Mouse (Mus musculus): ENCODE measurements around the gene Gm28043. TPM values are rescaled to one million over a fixed set of nuclear protein-coding genes. Genes with fewer than 3 reads are reported as not detected.

The Gm28043 gene
- polyA plus RNA-seq, 1 experiment from 2014 or later, result 2.3 TPM

DNA sequence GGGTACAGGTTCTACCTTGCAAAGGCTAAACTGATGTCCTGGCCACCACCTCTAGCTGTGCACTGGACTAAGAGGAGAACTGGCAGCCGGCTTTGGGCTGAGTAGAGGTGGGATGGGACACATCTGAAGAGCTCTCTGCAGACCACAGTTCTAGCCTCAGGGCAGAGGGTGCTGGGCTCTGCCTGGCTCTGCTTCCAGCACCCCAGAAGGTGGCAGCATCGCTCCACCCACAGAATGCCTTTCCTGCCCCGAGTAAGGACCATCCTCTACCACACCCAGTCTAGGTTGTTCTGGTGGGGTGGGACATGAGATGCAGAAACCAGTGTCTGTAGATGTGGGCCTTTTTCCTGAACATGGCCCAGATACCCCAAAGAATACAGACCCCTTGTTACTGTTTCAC is 90.1 kb downstream of the Gm28043 start:
- H3K9ac ChIP-seq (ENCODE audit: low read depth, low read length), result no peak overlapping the region
- ATAC-seq (replicated peaks; ENCODE audit: insufficient number of reproducible peaks, low FRiP score, low TSS enrichment), result no peak
- peaks cover 25% of the 10 kb centered on the region for H3K4me1 ChIP-seq (ENCODE audit: control insufficient read depth, insufficient read depth, low read length)
- H3K27me3 ChIP-seq (ENCODE audit: control insufficient read depth, insufficient read depth, low read length), result no peaks in the 10 kb centered on the region
- 30% methylated on average over 3 of the region's 3 CpGs for WGBS (ENCODE audit: insufficient replicate concordance)
- H3K4me3 ChIP-seq (ENCODE audit: low read depth, low read length), result no peak overlapping the region
- H3K27ac ChIP-seq (ENCODE audit: low read depth, low read length), result no peak overlapping the region
- peaks cover 28% of the 10 kb centered on the region for H3K36me3 ChIP-seq (ENCODE audit: control insufficient read depth, insufficient read depth, low read length)
- no peaks in the 10 kb centered on the region for H3K9me3 ChIP-seq (replicated peaks; ENCODE audit: control insufficient read depth, low read length)
- H3K4me2 ChIP-seq, result no peak overlapping the region

DNA sequence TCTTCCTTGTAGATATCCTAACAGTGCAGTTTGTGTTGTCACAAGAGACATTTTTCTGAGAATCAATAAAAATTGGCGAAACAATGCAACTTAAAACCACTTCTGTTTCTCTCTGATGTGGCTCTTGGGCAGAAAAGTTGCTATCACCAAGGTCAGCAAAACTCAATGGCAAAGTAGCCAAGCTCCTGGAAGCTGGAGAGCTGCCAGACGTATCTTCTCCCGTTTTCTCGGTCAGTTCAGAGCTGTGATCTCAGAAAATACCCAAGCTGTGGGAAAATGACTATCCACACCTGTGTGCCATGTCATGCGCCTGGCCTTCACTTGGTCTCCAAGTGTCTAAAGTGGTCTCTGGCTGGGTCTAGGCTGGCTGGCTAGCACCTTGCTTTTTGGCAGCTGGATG is 91.2 kb downstream of the Gm28043 start:
- Histone ChIP-seq H3K27me3 (ENCODE audit: control insufficient read depth, insufficient read depth, low read length) (no peaks in the 10 kb centered on the region), H3K9ac (ENCODE audit: low read depth, low read length) (no peak overlapping the region), H3K27ac (ENCODE audit: low read depth, low read length) (no peak overlapping the region), H3K4me3 (ENCODE audit: low read depth, low read length) (no peak overlapping the region), H3K4me2 (no peak overlapping the region), H3K4me1 (ENCODE audit: control insufficient read depth, insufficient read depth, low read length) (peaks cover 36% of the 10 kb centered on the region), H3K36me3 (ENCODE audit: control insufficient read depth, insufficient read depth, low read length) (peaks cover 21% of the 10 kb centered on the region), H3K9me3 (replicated peaks; ENCODE audit: control insufficient read depth, low read length) (no peaks in the 10 kb centered on the region)
- ATAC-seq (replicated peaks; ENCODE audit: insufficient number of reproducible peaks, low FRiP score, low TSS enrichment), result no peak
- WGBS (ENCODE audit: insufficient replicate concordance), result 81% methylated on average over 5 of the region's 5 CpGs

DNA sequence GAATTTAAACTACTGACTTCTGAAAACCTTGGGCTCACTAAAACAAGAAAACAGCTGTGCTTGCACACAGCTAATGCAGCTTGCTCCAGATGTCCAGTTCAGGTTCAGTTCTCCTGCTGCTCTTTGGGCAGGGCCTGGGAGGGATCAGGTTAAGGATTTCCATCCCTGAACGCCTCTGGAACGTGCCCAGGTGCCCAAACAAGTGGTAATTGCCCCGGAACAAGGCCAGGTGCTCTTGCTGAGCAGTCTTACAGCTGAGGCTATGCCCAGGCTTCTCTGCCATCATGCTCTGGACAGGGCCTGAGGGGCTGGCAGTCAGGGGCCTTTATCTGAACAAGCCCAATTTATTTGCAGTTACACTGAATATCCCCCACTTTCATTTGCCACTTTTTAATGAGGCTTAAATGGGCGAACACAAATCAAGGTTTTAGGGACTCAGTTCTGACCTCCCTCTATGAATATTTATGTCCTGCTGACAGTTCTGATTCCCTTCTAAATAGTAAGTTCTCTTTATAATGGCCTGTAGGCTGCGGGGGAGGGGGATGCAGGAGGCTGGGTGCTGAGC is 92.4 kb downstream of the Gm28043 start:
- H3K36me3 ChIP-seq (ENCODE audit: control insufficient read depth, insufficient read depth, low read length), result peaks cover 14% of the 10 kb centered on the region
- no peak overlapping the region for H3K27ac ChIP-seq (ENCODE audit: low read depth, low read length)
- peaks cover 48% of the 10 kb centered on the region for H3K4me1 ChIP-seq (ENCODE audit: control insufficient read depth, insufficient read depth, low read length)
- no peaks in the 10 kb centered on the region for H3K27me3 ChIP-seq (ENCODE audit: control insufficient read depth, insufficient read depth, low read length)
- H3K9ac ChIP-seq (ENCODE audit: low read depth, low read length), result no peak overlapping the region
- WGBS (ENCODE audit: insufficient replicate concordance), result 73% methylated on average over 5 of the region's 5 CpGs
- H3K4me2 ChIP-seq, result no peak overlapping the region
- no peak for ATAC-seq (replicated peaks; ENCODE audit: insufficient number of reproducible peaks, low FRiP score, low TSS enrichment)
- H3K4me3 ChIP-seq (ENCODE audit: low read depth, low read length), result no peak overlapping the region
- no peaks in the 10 kb centered on the region for H3K9me3 ChIP-seq (replicated peaks; ENCODE audit: control insufficient read depth, low read length)

DNA sequence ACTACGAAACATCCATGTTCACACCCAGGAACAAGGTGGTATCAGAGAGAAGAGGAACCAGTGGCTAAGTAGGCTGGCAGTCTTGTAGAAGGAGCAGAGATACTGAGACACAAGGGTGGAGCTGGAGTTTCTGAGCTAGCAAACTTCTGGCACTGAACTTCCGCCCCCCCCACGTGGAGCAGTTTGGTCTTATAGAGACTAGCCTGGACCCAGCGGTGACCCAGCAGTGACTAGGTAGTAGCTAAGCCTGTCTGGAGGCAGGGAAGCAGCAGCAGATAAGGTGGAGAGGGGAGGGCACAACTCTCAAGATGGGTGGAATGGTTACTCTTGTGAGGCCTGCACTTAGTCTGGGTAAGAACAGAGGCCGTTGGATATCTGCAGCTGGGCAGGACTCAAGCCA is 94.1 kb downstream of the Gm28043 start:
- Histone ChIP-seq H3K9ac (ENCODE audit: low read depth, low read length) (0 out of 2 replicates have a peak overlapping the region, but pooled peaks have one; percentile 22), H3K27me3 (ENCODE audit: control insufficient read depth, insufficient read depth, low read length) (no peaks in the 10 kb centered on the region), H3K4me2 (peak overlapping the region; percentile 8; the same call in 1 of the 2 replicates), H3K9me3 (replicated peaks; ENCODE audit: control insufficient read depth, low read length) (no peaks in the 10 kb centered on the region), H3K4me1 (ENCODE audit: control insufficient read depth, insufficient read depth, low read length) (peaks cover 55% of the 10 kb centered on the region), H3K36me3 (ENCODE audit: control insufficient read depth, insufficient read depth, low read length) (0 out of 2 replicates have a peak, but pooled peaks cover 2% of the 10 kb centered on the region), H3K27ac (ENCODE audit: low read depth, low read length) (0 out of 2 replicates have a peak overlapping the region, but pooled peaks have one; percentile 10), H3K4me3 (ENCODE audit: low read depth, low read length) (no peak overlapping the region)
- 60% methylated on average over 5 of the region's 5 CpGs for WGBS (ENCODE audit: insufficient replicate concordance)
- ATAC-seq (replicated peaks; ENCODE audit: insufficient number of reproducible peaks, low FRiP score, low TSS enrichment), result no peak

DNA sequence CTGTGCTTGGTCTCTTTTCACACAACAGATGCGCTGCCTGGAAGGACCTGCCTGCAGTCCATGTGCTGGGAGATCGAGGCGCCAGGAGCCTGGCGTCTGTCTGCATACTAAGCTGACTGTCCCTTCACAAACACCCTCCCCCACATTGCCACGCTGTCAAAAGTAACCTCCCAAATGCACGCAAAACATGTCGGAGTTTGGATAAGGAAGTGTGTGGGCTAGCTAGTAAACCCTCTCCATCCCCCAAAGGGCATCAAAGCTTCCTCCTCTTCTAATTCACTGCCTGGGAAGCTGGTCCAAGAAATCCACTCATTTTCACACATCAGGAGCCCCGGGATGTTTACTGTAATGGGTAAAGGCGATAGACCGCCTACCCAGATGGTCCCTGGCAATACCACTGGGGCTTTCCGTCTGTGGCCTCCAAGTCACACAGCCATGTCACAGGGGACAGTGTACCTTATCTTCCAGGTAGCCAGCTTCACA is 95.9 kb downstream of the Gm28043 start:
- no peaks in the 10 kb centered on the region for H3K36me3 ChIP-seq (ENCODE audit: control insufficient read depth, insufficient read depth, low read length)
- peak overlapping the region; percentile 28; the same call in 1 of the 2 replicates for H3K9ac ChIP-seq (ENCODE audit: low read depth, low read length)
- peaks cover 53% of the 10 kb centered on the region for H3K4me1 ChIP-seq (ENCODE audit: control insufficient read depth, insufficient read depth, low read length)
- H3K4me3 ChIP-seq (ENCODE audit: low read depth, low read length), result no peak overlapping the region
- no peak overlapping the region for H3K4me2 ChIP-seq
- H3K9me3 ChIP-seq (replicated peaks; ENCODE audit: control insufficient read depth, low read length), result no peaks in the 10 kb centered on the region
- H3K27ac ChIP-seq (ENCODE audit: low read depth, low read length), result 0 out of 2 replicates have a peak overlapping the region, but pooled peaks have one; percentile 6
- H3K27me3 ChIP-seq (ENCODE audit: control insufficient read depth, insufficient read depth, low read length), result no peaks in the 10 kb centered on the region
- ATAC-seq (replicated peaks; ENCODE audit: insufficient number of reproducible peaks, low FRiP score, low TSS enrichment), result no peak
- WGBS (ENCODE audit: insufficient replicate concordance), result 44% methylated on average over 11 of the region's 11 CpGs

DNA sequence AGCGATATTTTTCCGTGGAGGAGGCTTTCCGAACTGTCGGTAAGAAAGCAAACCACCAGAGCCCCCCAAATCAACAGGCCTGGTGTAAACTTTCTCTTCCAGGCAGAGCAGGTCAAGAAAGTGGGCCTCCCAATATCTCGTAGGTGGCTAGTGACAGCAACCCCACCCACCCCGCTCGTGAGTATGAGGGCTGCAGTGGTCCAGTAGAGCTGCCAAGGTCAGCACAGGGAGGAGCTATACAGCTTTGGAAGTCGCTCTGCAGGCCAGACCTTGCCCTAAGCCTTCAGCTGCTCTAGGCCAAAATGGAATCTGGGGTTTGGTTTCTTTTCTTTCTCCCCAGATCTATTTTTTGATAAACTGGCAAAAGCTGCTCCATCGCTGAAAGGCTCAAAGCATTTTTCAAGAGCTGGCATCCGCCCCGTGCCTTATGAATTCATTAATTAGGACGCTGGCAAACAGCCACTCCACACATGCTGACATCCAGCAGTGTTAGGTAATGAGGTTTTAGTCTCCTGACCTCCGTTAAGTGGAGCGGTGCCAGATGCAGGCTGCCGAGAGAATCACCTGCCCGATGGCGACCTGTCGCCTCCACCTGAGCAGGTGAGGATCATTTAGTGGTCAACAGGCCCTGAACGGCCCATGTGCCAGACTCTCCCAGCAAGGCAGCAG is 96.5 kb downstream of the Gm28043 start:
- no peaks in the 10 kb centered on the region for H3K27me3 ChIP-seq (ENCODE audit: control insufficient read depth, insufficient read depth, low read length)
- no peaks in the 10 kb centered on the region for H3K36me3 ChIP-seq (ENCODE audit: control insufficient read depth, insufficient read depth, low read length)
- no peak overlapping the region; the same call in 1 of the 2 replicates for H3K9ac ChIP-seq (ENCODE audit: low read depth, low read length)
- WGBS (ENCODE audit: insufficient replicate concordance), result 68% methylated on average over 19 of the region's 19 CpGs
- no peak overlapping the region for H3K4me3 ChIP-seq (ENCODE audit: low read depth, low read length)
- H3K4me2 ChIP-seq, result no peak overlapping the region
- H3K9me3 ChIP-seq (replicated peaks; ENCODE audit: control insufficient read depth, low read length), result no peaks in the 10 kb centered on the region
- ATAC-seq (replicated peaks; ENCODE audit: insufficient number of reproducible peaks, low FRiP score, low TSS enrichment), result no peak
- H3K4me1 ChIP-seq (ENCODE audit: control insufficient read depth, insufficient read depth, low read length), result peaks cover 52% of the 10 kb centered on the region
- no peak overlapping the region for H3K27ac ChIP-seq (ENCODE audit: low read depth, low read length)

DNA sequence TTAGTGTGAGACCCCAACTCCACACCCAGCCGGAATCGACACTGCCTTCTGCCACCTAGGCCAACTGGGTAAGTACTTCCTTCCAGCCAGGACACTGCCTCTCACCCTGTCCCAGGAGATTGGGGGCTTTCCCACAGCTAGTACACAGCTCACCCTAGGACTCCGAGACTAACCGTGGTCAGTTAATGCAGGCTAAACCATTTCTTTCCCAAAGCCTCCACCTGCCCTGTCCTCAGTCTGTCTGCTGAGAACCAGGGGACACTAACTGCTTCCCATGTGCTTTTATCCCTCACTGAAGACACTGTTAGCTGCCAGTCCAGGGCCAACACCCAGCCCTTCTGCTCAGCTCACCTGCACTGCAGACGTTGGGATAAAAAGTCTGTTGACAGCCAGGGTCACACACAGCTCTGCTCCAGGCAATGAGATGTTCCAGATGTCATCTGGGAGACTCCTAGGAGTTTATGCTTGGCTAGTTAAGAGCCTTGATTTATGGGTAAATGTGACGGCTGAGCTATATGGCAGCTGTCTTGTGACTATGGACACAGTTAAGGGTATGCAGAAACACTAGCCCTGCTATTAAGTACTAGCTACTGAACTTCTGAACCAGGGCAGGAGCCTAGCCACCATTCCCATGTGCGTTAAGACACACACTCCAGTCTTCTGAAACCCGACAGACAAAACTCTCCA is 97.2 kb downstream of the Gm28043 start:
- no peaks in the 10 kb centered on the region for H3K36me3 ChIP-seq (ENCODE audit: control insufficient read depth, insufficient read depth, low read length)
- H3K9me3 ChIP-seq (replicated peaks; ENCODE audit: control insufficient read depth, low read length), result no peaks in the 10 kb centered on the region
- H3K4me2 ChIP-seq, result no peak overlapping the region
- ATAC-seq (replicated peaks; ENCODE audit: insufficient number of reproducible peaks, low FRiP score, low TSS enrichment), result no peak
- peaks cover 52% of the 10 kb centered on the region for H3K4me1 ChIP-seq (ENCODE audit: control insufficient read depth, insufficient read depth, low read length)
- no peaks in the 10 kb centered on the region for H3K27me3 ChIP-seq (ENCODE audit: control insufficient read depth, insufficient read depth, low read length)
- H3K9ac ChIP-seq (ENCODE audit: low read depth, low read length), result no peak overlapping the region
- no peak overlapping the region for H3K4me3 ChIP-seq (ENCODE audit: low read depth, low read length)
- WGBS (ENCODE audit: insufficient replicate concordance), result 62% methylated on average over 8 of the region's 8 CpGs
- no peak overlapping the region for H3K27ac ChIP-seq (ENCODE audit: low read depth, low read length)

DNA sequence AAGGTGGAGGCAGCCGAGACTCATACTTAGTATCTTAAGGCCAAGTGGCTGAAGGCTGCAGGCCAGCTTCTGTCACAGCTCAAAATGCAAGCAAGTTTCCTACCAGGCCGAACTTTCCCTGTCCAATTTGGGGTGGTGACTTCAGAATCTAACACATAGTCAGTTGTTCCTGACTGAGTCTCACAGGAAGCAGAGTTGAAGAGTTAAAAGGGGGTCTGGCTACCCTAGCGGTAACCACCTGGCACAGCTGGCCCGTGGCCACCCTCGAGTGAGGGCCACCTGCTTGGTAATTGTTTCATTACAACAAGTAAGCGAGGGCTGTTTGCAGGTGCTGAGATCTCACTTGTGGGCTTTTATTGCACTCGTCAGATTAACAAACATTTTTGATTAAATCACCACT is 97.9 kb downstream of the Gm28043 start:
- H3K9ac ChIP-seq (ENCODE audit: low read depth, low read length), result no peak overlapping the region
- H3K27ac ChIP-seq (ENCODE audit: low read depth, low read length), result no peak overlapping the region
- H3K4me2 ChIP-seq, result no peak overlapping the region
- no peaks in the 10 kb centered on the region for H3K27me3 ChIP-seq (ENCODE audit: control insufficient read depth, insufficient read depth, low read length)
- WGBS (ENCODE audit: insufficient replicate concordance), result 73% methylated on average over 7 of the region's 7 CpGs
- no peak for ATAC-seq (replicated peaks; ENCODE audit: insufficient number of reproducible peaks, low FRiP score, low TSS enrichment)
- peaks cover 52% of the 10 kb centered on the region for H3K4me1 ChIP-seq (ENCODE audit: control insufficient read depth, insufficient read depth, low read length)
- no peaks in the 10 kb centered on the region for H3K9me3 ChIP-seq (replicated peaks; ENCODE audit: control insufficient read depth, low read length)
- no peaks in the 10 kb centered on the region for H3K36me3 ChIP-seq (ENCODE audit: control insufficient read depth, insufficient read depth, low read length)
- H3K4me3 ChIP-seq (ENCODE audit: low read depth, low read length), result no peak overlapping the region
